Mouse (Mus musculus) left cerebral cortex, postnatal 10 days (tissue): ENCODE measurements around the gene Spata25. TPM values are rescaled to one million over a fixed set of nuclear protein-coding genes. Genes with fewer than 3 reads are reported as not detected.
A peak's percentile ranks its signal among the peaks of the same experiment; 100 is the strongest.
"Not testable (repeated sequence)": the region's sequence is repeated elsewhere in the genome, so short reads cannot be mapped to it uniquely, and the experiment has no call there.

Experiments used
- DNase-seq, 2 experiments: peaks; one replicate each; pipeline ENCODE4 v3.0.0; 2021 to 2022; ENCODE audit warnings: low spot score in 2 of 2, mixed read lengths in 1 of 2; ENCODE audit errors: extremely low spot score in 1 of 2
- intact Hi-C: fragments of 180-260 bp; cut with DNase I; formaldehyde crosslinking; loops from one replicate; pipeline ENCODE4 v1.15.1; 2025
- total RNA-seq, 2 experiments: library from RNA; stranded (reverse); gene quantifications; 2 replicates each; pipeline ENCODE4 v1.2.3; 2021

Spata25 gene
- total RNA-seq, 2 experiments from 2014 or later = 0.58 TPM; not detected in 1

DNA sequence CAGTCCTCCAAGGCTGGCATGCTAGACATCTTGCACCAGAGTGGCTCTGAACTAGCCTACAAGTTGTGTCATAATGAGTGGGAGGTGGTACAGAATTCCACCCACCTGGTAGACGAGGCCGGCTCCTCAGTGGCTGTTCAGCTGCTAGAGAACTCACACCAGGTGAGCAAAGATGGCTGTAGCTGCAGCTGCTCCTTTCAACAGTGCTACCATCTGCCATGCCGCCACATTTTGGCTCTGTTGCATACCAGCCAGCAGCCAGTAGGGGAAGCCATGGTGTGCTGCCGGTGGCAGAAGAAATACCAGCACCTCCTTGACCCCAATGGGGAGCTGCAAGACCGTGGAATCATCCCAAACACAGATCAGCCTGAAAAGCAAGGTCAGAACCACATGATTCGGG is 7.3 kb downstream of the Spata25 start:
- DNase-seq = no peak
- intact Hi-C loops = no loop called here

DNA sequence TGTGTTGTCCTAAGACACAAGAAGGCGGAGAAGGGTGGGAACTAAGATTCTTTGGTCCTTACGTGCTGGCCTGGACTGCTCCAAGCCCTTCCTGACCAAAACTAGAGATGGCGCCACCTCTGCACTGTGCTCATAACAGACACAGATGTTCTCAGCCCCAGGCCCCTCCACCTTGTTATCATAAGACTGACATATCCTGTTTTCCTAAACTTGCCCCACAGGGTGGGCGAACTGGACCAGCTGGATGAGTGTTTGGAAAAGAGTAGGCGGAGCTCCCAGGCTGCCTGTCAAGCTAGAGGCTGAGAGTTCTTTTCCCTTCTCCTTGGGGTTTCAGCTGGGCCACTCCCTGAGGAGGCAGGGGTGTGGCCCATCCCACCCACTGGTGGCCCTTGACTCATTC is 10.6 kb downstream of the Spata25 start:
- peak in 1 of 2 experiments; percentile 66 for DNase-seq
- intact Hi-C loops = no loop called here

DNA sequence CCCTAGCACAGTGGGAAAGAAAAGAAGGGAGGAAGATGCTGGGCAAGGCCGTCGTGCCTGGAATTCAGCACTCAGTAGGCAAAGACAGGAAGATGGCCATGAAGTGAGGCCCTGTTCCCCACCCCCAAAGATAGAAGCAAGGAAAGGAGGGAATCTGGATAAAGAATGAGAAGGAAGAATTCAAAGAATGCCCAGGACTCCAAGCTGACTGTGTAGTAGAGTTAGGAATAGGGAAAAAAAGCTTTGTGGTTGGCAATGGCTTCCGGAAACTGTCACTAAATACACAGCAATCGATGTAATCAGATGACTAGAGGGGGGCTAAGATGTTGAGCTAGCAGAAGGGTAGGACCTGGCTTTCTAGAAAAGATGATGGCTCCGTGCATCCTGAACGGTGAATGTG is 11.1 kb downstream of the Spata25 start:
- intact Hi-C loops = no loop called here
- DNase-seq = no peak

DNA sequence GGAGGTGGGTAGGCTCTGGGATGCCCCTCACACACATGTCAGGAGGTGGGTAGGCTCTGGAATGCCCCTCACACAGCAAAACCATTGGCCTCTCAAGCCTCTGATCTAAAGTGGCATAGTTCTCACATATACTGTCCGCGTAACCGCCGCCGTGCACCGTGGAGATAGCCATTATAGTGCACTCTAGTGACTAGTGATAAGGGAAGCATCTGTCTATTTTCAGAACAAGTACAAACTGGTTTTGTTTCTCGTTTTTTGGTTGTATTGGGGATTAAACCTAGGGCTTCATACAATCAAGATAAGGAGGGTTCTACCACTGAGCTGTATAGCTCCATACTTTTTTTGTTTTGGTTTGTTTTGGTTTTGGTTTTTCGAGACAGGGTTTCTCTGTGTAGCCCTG is 12.5 kb downstream of the Spata25 start:
- no peak for DNase-seq
- intact Hi-C loops = no loop called here

DNA sequence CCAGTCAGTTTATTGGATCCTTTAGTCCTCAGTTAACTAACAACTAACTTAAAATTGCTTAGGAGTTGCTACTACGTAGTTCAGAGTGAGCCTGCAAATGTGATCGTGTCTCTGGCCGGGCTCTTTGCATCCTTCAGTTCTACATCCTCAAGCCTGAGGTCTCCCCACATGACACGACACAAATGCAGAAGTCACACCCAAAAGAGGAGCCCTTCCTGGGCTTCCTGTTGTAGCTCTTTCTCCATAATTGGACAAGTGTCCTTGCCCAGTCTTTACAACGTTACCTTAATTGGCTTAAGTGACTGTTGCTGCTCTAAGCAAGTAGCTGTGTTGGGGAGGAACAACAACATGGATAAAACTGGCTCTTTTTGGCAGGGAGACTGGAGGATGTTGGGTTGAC is 13.0 kb downstream of the Spata25 start:
- intact Hi-C loops = no loop called here
- no peak for DNase-seq

DNA sequence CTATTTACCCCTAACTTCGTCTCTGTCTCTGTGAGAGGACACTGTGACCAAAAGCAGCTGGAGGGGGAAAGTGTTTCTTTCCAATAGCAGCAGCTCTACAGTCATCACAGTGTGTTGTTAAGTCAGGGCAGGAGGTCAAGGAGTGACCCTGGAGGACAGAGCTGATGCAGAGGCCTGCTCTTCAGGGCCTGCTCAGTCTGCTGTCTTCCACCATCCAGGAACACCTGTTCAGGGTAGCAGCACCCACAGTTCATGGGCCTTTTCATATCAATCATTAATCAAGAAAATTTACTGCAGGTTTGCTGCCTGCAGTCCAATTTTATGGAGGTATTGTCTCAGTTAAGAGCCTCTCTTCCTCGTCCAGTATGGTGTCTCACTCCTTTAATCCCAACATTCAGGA is 14.8 kb downstream of the Spata25 start:
- intact Hi-C loops = no loop called here
- no peak for DNase-seq

DNA sequence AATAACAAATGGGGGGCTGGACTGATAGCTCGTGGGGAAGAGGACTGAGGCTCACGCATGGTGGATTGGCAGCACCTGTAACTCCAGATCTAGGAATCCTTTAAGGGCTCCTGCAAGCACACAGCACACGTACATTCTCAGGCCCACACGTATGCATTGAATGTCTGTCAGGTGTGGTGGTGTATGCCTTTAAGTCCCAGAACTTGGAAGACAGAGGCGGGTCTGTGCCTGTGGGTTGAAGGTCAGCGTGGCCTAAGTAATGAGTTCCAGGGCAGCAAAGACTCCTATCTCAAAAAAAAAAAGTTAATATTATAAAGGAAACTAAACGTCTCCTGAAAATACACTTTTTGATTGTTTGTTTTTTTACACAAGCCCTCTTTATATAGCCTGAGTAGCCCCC is 21.7 kb downstream of the Spata25 start:
- intact Hi-C loops = no loop called here

DNA sequence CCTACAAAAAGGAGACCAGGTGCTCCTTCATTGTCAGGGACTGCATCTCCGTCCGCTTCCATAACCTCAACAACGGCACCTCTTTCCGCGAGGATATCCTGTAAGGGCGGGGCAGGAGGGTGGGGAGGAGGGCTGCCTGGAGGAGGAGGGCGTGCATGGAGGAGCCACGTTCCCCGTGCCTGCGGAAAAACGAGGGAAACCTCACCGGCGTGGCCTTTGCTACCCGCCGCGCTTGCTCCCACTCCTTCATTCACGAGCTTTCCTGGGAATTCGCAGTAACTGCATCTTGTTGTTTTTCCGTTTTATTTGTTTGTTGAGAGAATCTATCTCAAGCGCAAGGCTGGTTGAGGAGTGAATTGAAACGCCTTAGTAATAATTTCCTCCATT is 23.0 kb downstream of the Spata25 start:
- no peak for DNase-seq
- intact Hi-C loops = no loop called here

More for the DNA sequence above, 21.7 kb downstream of the Spata25 start:
- no peak for DNase-seq

DNA sequence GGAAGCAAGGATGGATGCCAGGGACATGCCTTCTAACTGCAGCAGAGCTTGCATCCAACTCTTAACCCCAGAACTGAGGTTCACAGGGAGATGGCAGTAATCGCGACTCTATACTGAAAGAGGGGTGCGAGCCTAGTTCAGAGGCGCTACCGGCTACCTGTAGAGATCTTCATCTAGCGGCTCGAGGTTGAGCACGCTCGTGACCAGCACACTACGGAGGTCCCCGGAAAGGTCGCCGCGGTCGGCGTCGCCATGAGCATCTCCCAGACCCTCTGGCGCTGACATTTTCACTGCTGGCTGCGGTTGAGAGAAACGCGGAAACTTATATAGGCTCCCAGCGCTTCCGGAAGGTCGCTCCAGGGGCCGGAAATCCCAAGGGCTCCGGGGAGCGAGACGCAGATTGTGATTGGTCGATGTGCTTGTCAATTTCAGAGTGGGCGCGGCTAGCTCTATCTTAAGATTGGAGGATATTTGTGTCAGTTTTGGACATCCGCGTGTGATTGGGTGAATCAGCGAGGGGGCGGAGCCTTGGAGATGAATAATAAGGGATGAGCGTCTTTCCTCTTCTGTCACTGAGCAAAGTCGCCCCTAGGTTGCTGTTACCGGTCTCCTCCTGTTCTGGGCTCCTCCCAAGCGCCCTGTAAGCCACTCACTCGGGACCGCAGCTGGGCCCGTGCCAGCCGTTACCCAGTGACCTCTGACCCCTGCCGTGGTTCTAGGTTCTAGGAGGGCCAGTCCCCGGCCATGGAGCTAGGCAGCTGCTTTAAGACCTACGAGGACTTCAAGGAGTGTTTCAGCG is 23.6 kb downstream of the Spata25 start, which contains the start of the genes Acot8 and Zswim3:
TSS of gene Acot8 (minus strand) at position 350 of the 799 bp plus-strand sequence.
TSS of gene Zswim3 (plus strand) at position 566 of the 799 bp plus-strand sequence.
- intact Hi-C loops = no loop called here
- peak; percentile 97 to 99 for DNase-seq

DNA sequence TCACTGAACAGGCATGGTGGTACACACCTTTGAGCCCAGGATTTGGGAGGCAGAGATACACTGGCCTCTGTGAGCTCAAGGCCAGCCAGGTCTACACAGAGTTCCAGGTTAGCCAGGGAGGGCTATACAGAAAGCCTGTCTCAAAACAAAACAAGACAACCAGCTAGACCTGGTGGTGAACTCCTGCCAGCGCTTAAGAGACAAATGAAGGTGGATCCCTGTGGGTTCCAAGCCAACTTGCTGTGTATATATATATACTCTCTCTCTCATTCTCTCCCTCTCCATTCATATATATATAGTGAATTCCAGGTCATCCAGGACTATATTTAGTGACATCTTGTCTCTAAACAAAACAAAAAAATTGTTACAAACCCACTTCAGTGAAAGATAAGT is 24.4 kb downstream of the Spata25 start:
- intact Hi-C loops = no loop called here
- no peak for DNase-seq

DNA sequence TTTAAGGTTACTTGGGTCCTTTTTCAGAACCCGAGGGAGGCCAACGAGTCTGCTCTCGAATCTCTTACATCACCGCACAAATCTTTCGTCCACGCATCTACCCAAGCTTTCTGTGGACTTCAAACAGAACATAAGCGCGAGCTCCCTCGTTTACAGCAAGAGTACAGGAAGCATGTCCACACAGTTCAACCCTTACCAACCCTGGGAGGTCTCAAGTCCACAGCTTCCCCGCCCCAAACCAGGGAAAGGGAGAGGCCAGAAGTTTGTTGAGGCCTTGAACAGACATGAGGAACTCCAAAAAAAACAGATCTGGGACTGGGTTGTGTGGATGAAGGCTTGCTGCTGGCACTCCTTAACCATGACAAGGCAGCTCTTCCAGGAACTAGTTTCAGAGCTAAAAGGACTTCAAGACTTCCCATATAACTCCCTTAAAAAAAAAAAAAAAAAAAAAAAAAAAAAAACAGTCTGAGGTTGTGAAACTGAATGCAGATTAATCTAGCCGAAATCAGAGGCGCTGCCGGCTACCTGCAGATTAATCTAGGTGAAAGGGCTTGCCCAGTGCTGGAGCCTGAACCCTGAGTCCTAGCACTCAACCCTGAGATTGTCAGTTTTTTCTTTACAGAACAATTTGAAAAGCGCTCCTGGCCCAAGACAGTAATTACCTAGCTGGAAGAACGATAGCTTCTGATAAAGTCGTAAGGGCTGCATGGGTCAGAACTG is 25.0 kb downstream of the Spata25 start:
- DNase-seq = no peak
- intact Hi-C loops = no loop called here

DNA sequence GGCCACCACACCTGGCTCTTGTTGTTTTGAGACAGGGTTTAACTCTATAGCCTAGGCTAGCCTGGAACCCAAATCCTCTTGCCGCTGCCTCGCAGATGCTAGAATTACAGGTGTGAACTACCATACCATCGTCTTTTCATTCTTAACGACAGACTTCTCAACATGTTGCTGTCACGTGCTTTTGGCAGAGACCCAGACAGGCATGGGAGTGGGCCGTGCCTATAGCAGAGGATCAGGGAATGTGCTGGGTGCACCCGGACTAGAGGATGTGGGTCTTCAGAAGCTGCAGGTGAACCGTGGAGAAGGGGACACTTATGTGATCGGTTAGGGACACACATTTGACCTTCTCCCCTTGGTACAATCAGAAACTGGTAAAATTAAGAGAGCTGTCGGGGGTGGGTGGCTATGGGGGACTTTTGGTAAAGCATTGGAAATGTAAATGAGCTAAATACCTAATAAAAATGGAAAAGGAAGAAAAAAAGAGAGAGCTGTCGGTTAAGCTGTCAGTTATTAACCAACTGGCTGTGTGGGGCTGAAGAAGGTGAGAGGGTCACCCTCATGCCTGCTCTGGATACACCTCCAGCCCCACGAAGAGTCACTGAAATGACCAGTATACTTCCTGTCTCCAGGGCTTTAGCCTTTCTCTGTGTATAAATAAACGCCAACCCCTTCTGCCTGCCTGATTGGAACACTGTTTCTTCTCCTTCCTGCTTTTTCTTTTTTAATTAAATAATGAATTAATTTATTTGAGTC is 27.9 kb downstream of the Spata25 start:
- DNase-seq = no peak

DNA sequence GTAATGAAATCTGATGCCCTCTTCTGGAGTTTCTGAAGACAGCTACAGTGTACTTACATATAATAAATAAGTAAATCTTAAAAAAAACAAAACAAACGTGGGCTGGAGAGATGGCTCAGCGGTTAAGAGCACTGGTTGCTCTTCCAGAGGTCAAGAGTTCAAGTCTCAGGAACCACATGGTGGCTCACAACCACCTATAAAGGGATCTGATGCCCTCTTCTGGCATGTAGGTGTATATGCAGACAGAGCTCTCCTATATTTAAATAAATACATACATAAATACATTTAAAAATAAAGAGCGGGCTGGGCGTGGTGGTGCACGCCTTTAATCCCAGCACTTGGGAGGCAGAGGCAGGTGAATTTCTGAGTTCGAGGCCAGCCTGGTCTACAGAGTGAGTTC is 29.8 kb downstream of the Spata25 start:
- intact Hi-C loops, DNase-seq: not testable (repeated sequence)

More for the DNA sequence above, 27.9 kb downstream of the Spata25 start:
- intact Hi-C loops = no loop called here

DNA sequence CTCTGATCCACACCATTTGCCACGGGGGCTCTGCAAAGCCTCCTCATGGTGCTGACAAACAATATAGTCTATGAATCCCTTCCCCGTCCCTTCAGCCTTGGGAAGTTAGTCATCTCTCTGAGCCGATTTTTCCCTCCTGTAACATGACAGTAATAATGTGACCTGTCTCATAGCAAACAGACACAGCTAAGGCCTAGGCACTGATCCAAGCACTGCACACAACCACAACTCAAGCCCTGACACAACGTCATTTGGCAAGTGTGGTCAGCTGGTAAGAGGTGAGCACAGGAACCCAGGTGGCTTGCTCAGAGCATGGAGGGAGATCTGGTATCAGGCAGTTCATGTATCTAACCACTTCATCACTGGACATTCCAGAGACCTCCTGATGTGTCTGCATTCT is 32.5 kb downstream of the Spata25 start:
- intact Hi-C loops = no loop called here

DNA sequence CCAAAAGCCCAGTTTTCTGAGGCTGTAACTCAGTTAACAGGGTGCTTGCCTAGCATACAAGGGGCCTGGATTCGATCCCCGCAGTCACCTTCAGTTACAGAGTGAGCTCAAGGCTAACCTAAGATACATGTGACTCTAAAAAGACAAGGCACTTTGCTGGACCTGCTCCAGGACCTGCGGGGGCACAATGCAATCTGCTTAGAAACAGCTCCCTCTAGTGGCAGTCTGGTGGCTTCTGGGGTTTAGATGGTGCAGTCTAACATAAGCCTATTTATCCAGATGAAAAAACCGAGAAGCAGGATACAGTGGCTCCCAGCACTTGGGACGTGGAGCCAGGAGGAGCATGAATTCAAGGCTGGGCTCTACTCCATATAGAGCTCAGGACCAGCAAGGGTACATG is 34.0 kb downstream of the Spata25 start:
- intact Hi-C loops = no loop called here
- peak; percentile 80 to 91 for DNase-seq

More for the DNA sequence above, 32.5 kb downstream of the Spata25 start:
- no peak for DNase-seq

DNA sequence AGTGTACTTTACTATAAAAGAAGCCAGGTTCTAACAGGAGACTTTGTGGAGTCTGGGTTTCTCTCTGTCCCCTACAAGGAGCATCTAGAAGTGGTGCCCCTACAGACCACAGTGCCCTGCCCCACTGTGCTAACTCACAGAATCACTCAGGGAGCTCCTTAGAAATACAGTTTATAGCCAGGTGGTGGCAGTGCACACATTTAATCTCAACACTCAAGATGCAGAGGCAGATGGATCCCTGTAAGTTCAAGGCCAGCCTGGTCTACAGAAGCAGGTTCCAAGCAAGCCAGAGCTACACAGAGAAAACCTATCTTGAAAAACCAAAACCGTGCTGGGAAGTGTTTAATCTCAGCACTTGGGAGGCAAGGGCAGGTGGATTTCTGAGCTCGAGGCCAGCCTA is 34.6 kb downstream of the Spata25 start:
- intact Hi-C loops = no loop called here
- no peak for DNase-seq

DNA sequence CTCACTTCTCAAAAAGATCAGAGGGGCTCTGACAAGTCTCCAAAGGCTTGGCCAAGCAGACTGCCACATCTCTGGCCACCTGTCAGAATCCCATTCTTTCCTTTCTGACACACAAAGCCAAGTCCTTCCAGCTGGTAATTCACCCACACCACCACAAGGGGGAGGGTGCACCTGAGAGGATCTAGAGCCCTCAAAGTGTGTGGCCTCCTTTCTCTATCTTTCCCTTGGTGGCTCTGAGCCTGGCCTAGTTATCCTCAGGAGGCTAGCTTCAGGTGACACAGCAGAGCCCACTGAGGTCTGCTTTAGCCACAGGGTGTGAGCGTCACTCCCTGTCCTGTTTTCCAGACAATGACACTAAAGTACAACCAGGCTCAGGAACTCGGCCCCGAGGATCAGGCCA is 35.1 kb downstream of the Spata25 start:
- intact Hi-C loops = no loop called here
- DNase-seq = peak in 1 of 2 experiments; percentile 62

DNA sequence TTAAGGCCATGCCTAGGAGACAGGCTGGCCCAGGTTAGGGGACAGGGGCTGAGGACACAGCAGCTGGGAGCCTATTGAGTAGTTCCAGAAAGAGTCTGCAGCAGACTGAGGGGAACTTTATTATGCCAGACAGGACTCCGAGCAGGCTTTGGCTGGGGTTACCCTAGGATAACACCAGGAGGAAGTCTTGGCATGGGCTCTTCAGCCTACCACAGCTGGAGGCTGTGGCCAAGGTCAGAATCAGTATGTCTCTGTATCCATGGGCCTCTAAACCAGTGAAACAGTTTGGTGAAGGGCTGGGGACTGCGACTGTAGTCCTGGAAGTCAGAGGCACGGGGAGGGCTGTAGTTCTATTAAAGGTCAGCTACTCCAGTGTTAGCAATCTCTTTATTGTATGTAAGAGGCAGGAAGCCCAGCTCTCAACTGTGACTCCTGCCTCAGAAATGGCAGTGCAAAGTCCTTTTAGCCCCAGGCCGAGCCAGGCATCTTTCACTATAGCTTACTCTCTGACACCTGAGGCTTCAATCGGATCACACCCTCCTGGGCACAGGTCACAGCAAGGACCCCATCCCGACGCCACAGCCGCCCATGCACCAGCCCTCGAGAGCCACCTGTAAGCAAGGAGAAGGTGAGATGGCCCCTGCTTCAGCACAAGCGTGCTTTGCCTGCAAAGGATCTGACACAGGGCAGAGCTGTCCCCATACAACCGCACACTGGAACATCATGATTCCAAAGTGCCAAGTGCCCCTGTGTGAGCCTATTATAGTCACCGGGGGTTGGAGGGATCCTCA is 35.7 kb downstream of the Spata25 start:
- no peak for DNase-seq
- intact Hi-C loops = no loop called here

DNA sequence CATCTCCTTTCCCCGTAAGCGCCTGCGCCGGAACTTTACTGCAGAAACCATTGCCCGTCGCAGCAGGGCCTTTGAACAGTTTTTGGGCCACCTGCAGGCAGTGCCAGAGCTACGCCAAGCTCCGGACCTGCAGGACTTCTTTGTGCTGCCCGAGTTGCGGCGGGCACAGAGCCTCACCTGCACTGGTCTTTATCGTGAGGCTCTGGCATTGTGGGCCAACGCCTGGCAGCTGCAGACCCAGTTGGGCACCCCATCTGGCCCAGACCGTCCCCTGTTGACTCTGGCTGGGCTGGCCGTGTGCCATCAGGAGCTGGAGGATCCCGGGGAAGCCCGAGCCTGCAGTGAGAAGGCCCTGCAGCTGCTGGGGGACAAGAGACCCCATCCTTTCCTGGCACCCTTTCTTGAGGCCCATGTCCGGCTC is 36.5 kb downstream of the Spata25 start:
- intact Hi-C loops = no loop called here
- DNase-seq = peak in 1 of 2 experiments; percentile 50
